Mouse (Mus musculus) midbrain, embryonic 11.5 days (tissue): ENCODE measurements around the gene F12. TPM values are rescaled to one million over a fixed set of nuclear protein-coding genes. Genes with fewer than 3 reads are reported as not detected.
"Not testable (repeated sequence)": the region's sequence is repeated elsewhere in the genome, so short reads cannot be mapped to it uniquely, and the experiment has no call there.

Source experiments
- ATAC-seq: fragments of 200-750 bp; cut with Nextera tagmentation; 2 replicates; pipeline ENCODE4 v1.8.0; 2017; ENCODE audit warnings: moderate TSS enrichment, moderate library complexity; ENCODE audit not compliant: low FRiP score
- DNase-seq: peaks from one replicate; pipeline ENCODE4 v3.0.0; 2015; ENCODE audit warnings: low spot score; ENCODE audit errors: missing footprints
- H3K27ac ChIP-seq: fragments of 300-500 bp; sonication (generic); 2 replicates; pipeline ENCODE4 v1.5.1; 2014; ENCODE audit warnings: low read depth, low read length
- H3K27me3 ChIP-seq: fragments of 300-500 bp; sonication (generic); 2 replicates; pipeline ENCODE4 v1.6.1; 2014; ENCODE audit warnings: mild to moderate bottlenecking, low read length, moderate library complexity, mixed read lengths; ENCODE audit not compliant: control insufficient read depth, insufficient read depth
- H3K36me3 ChIP-seq: fragments of 300-500 bp; sonication (generic); 2 replicates; pipeline ENCODE4 v1.6.1; 2014; ENCODE audit warnings: mild to moderate bottlenecking, low read length, moderate library complexity, mixed read lengths; ENCODE audit not compliant: control insufficient read depth, insufficient read depth
- H3K4me1 ChIP-seq: fragments of 300-500 bp; sonication (generic); 2 replicates; pipeline ENCODE4 v1.6.1; 2014; ENCODE audit warnings: low read length; ENCODE audit not compliant: control insufficient read depth, insufficient read depth
- H3K4me2 ChIP-seq: fragments of 300-500 bp; sonication (generic); 2 replicates; pipeline ENCODE4 v1.6.1; 2014; ENCODE audit warnings: mild to moderate bottlenecking, moderate library complexity
- H3K4me3 ChIP-seq: fragments of 300-500 bp; sonication (generic); 2 replicates; pipeline ENCODE4 v1.5.1; 2014; ENCODE audit warnings: low read depth, low read length
- H3K9ac ChIP-seq: fragments of 300-500 bp; sonication (generic); 2 replicates; pipeline ENCODE4 v1.6.1; 2014; ENCODE audit warnings: low read length
- H3K9me3 ChIP-seq: fragments of 300-500 bp; sonication (generic); 2 replicates; pipeline ENCODE4 v1.6.1; 2016; ENCODE audit warnings: low read length; ENCODE audit not compliant: control insufficient read depth
- WGBS: fragments of 180-500 bp; shearing (Covaris S2); extraction: QIAGEN DNeasy Blood & Tissue Kit; methylation state at CpG from one replicate; pipeline ENCODE4 v1.1.7; 2014; 5-methylcytosine and 5-hydroxymethylcytosine counted together
- polyA plus RNA-seq: library from polyadenylated mRNA; unstranded; fragments of >200 nt; fragmentation: Nextera tagmentation; extraction: Ambion mirVana; gene quantifications from 2 replicates; pipeline ENCODE4 v1.2.1, GENCODE M21; 2014

Gene F12
- polyA plus RNA-seq, 1 experiment from 2014 or later, result not detected

- WGBS, result under 1% methylated on average over 50 of the region's 66 CpGs
- Histone ChIP-seq H3K4me3 (peak overlapping the region; percentile 73), H3K27ac (peak overlapping the region; percentile 83), H3K36me3 (peaks cover 1% of the 10 kb centered on the region; the same call in 1 of the 2 replicates), H3K4me2 (peak overlapping the region; percentile 84), H3K9me3 (no peaks in the 10 kb centered on the region), H3K4me1 (peaks cover 18% of the 10 kb centered on the region), H3K27me3 (no peaks in the 10 kb centered on the region), H3K9ac (peak overlapping the region; percentile 94)
- ATAC-seq, result no peak
- DNase-seq, result peak; percentile 96
These were observed 18.9 kb upstream of the F12 start for GRCm38 (mm10) chr13:55445361-55446091.

- DNase-seq (peak; percentile 100), ATAC-seq (peak; percentile 97)
- Histone ChIP-seq H3K4me1 (peaks cover 18% of the 10 kb centered on the region), H3K27ac (peak within 1 kb of the TSS; percentile 83), H3K36me3 (no peaks in the 10 kb centered on the region), H3K4me2 (peak within 1 kb of the TSS; percentile 84), H3K9me3 (no peaks in the 10 kb centered on the region), H3K4me3 (peak within 1 kb of the TSS; percentile 73), H3K9ac (peak within 1 kb of the TSS; percentile 94), H3K27me3 (no peaks in the 10 kb centered on the region)
- WGBS, result under 1% methylated on average over 34 of the region's 35 CpGs
These were observed 18.3 kb upstream of the F12 start, which contains the start of gene Grk6 for GRCm38 (mm10) chr13:55444937-55445315. TSS of gene Grk6 (plus strand) at chr13:55445072.

DNA sequence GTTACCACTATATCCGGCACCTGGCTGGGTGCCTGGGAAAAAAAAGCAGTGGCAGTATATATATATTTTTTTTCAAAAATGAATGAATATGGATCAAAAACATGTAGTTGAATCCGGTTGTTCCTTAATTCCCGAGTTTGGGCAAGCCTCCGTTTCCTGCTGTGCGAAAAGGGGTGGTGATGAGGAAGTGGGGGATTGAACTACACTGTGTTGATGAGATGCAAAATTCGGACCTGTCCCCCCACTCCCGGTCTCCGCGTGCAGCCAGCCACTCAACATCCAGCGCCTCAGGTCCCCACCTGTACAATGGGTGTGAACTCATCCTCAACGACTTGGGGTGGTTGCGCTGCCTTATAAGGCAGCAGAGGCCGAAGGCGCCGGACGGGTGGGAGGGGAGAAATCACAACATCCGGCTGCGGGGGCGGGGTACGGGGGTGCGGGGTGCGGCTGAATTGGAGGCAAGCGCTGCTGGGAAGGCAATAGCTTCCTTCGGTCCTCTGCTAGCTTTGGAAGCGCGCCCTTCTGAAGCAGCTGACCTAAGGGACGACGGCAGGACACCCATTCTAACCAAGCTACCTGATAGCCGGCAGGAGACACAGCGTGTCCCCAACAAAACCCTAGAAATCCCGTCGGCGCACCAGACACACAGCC, 17.8 kb upstream of the F12 start:
- Histone ChIP-seq H3K4me3 (peak overlapping the region; percentile 73), H3K27ac (peak overlapping the region; percentile 80), H3K4me1 (peaks cover 18% of the 10 kb centered on the region), H3K4me2 (peak overlapping the region; percentile 84), H3K27me3 (no peaks in the 10 kb centered on the region), H3K9me3 (no peaks in the 10 kb centered on the region), H3K9ac (peak overlapping the region; percentile 60), H3K36me3 (no peaks in the 10 kb centered on the region)
- ATAC-seq (peak; percentile 62), DNase-seq (no peak)
- WGBS, result 1% methylated on average over 33 of the region's 33 CpGs

- no peak for ATAC-seq
- no peak overlapping the region for H3K27ac ChIP-seq
These were observed 17.2 kb upstream of the F12 start for GRCm38 (mm10) chr13:55443799-55444285.

GRCm38 (mm10) chr13:55437111-55437629, 10.6 kb upstream of the F12 start:
- not testable (repeated sequence) for H3K9me3 ChIP-seq, ATAC-seq, H3K9ac ChIP-seq, H3K27ac ChIP-seq, H3K4me3 ChIP-seq, DNase-seq, H3K4me1 ChIP-seq, H3K27me3 ChIP-seq, H3K36me3 ChIP-seq, H3K4me2 ChIP-seq
- 91% methylated on average over 15 of the region's 15 CpGs for WGBS

More at GRCm38 (mm10) chr13:55443799-55444285, 17.2 kb upstream of the F12 start:
- Histone ChIP-seq H3K27me3 (no peaks in the 10 kb centered on the region), H3K36me3 (no peaks in the 10 kb centered on the region), H3K9me3 (no peaks in the 10 kb centered on the region), H3K4me1 (peaks cover 18% of the 10 kb centered on the region), H3K9ac (peak overlapping the region; percentile 60), H3K4me2 (peak overlapping the region; percentile 84), H3K4me3 (peak overlapping the region; percentile 73)
- WGBS, result 49% methylated on average over 9 of the region's 9 CpGs
- DNase-seq, result peak; percentile 80

DNA sequence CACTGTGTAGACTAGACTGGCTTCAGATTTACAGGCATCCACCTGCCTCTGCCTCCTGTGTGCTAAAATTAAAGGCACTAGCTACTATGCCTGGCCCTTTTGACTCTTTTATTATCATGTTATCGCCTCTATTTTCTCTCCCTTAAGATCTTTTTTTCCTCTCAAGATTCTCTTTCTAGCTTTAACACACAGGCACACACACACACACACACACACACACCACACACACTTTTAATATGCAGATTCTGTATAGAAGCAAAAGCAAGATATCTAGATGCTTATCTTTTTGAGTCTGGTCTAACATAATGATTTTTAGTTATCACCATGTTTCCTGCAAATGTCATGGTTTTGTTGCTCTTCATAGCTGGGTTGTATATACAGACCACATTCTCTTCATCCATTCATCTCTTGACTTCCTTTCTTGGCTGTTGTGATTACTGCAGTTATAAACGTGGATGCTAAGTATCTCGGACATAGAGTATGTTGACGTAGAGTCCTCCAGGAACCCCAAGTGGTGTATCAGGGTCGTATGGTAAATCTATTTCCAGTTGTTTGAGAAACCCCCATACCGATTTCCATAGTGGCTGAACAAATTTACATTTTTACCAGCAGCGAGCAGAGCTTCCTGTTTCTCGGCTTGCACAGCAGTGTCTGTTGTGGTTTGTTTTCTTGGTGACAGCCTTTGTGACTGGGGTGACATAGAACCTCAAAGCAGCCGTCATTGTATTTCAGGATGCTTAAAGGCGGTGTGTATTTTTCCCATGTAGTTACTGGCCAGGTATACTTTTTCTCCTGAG, 5.5 kb upstream of the F12 start:
- no peaks in the 10 kb centered on the region for H3K27me3 ChIP-seq
- H3K36me3 ChIP-seq, result no peaks in the 10 kb centered on the region
- no peak for ATAC-seq
- H3K4me1 ChIP-seq, result no peaks in the 10 kb centered on the region
- 78% methylated on average over 10 of the region's 10 CpGs for WGBS
- peak; percentile 73 for DNase-seq
- no peak overlapping the region for H3K9ac ChIP-seq
- H3K4me3 ChIP-seq, result no peak overlapping the region
- H3K9me3 ChIP-seq, result no peaks in the 10 kb centered on the region; the same call in 1 of the 2 replicates
- H3K4me2 ChIP-seq, result no peak overlapping the region
- no peak overlapping the region for H3K27ac ChIP-seq

GRCm38 (mm10) chr13:55430566-55430965, 4.0 kb upstream of the F12 start:
- 95% methylated on average over 2 of the region's 2 CpGs for WGBS
- Histone ChIP-seq H3K36me3 (no peaks in the 10 kb centered on the region), H3K9ac (no peak overlapping the region), H3K27me3 (no peaks in the 10 kb centered on the region), H3K9me3 (no peaks in the 10 kb centered on the region; the same call in 1 of the 2 replicates), H3K4me1 (no peaks in the 10 kb centered on the region), H3K27ac (no peak overlapping the region), H3K4me3 (no peak overlapping the region), H3K4me2 (no peak overlapping the region)
- peak; percentile 23 for DNase-seq
- no peak for ATAC-seq

DNA sequence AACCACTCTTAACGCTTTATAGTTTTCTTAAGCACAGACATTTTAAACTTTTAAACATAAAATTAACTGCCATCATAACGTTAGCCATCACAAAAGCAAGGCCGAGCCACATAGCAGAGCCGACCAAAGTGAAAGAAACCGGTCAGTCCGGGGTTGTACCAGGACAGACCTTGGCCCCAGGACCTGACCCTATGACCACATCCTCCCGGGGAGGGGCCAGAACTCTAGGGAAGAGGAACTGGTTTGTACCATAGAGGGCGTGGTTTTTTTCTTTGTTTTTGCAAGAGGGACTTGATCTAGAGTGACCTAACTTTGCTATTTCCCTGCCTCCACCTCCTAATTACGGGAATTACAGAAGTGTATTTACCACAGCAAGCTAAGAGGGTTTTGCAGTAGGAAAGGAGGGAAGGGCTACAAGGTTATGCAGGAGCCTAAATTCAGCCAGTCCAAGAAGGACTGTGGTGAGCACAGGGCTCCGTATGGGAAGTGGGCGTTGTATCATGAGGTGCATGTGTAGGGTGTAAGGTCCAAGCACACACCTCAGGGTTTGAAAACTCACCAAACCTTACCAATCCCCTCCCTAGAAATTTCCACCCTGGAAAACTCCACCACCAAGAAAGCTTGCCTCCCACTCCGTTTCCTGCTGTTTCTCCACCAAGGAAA, 2.8 kb upstream of the F12 start:
- ATAC-seq, result no peak
- H3K36me3 ChIP-seq, result no peaks in the 10 kb centered on the region
- no peak overlapping the region for H3K4me2 ChIP-seq
- WGBS, result 75% methylated on average over 12 of the region's 12 CpGs
- peak; percentile 66 for DNase-seq
- no peaks in the 10 kb centered on the region for H3K4me1 ChIP-seq
- no peak overlapping the region for H3K9ac ChIP-seq
- H3K9me3 ChIP-seq, result no peaks in the 10 kb centered on the region; the same call in 1 of the 2 replicates
- no peaks in the 10 kb centered on the region for H3K27me3 ChIP-seq
- no peak overlapping the region for H3K27ac ChIP-seq
- H3K4me3 ChIP-seq, result no peak overlapping the region
